Mouse (Mus musculus) bone marrow, adult 2 months (tissue): Measurements from ENCODE around the gene Gosr1. TPM values are rescaled to one million over a fixed set of nuclear protein-coding genes. Genes with fewer than 3 reads are reported as not detected.
"Not testable (repeated sequence)": the region's sequence is repeated elsewhere in the genome, so short reads cannot be mapped to it uniquely, and the experiment has no call there.

Experiments
- H3K27ac ChIP-seq: fragments of 200-500 bp; 2 replicates; pipeline ENCODE4 v1.5.1; 2012; ENCODE audit warnings: low read depth, mild to moderate bottlenecking, control low read depth, inconsistent platforms, low read length; ENCODE audit not compliant: control insufficient read depth, poor library complexity, insufficient read depth
- H3K4me1 ChIP-seq: fragments of 200-500 bp; 2 replicates; pipeline ENCODE4 v1.6.1; 2011; ENCODE audit warnings: low read length; ENCODE audit not compliant: control insufficient read depth, insufficient read depth
- H3K4me3 ChIP-seq: fragments of 200-500 bp; replicated peaks from 2 replicates; pipeline ENCODE3; 2011; ENCODE audit warnings: mild to moderate bottlenecking, low read depth, low read length, control low read depth; ENCODE audit not compliant: control insufficient read depth
- CTCF ChIP-seq: fragments of 200-500 bp; IDR thresholded peaks from 2 replicates; pipeline ENCODE4 v1.5.1; 2011; ENCODE audit warnings: low read length, control low read depth; ENCODE audit not compliant: control insufficient read depth, insufficient read depth
- POLR2A ChIP-seq: fragments of 200-500 bp; IDR thresholded peaks from 2 replicates; pipeline ENCODE4 v1.6.1; 2011; ENCODE audit warnings: low read depth, mild to moderate bottlenecking, control low read depth, low read length, borderline replicate concordance; ENCODE audit not compliant: control insufficient read depth
- WGBS: fragments of 180-500 bp; shearing (Covaris S2); methylation state at CpG from one replicate; pipeline ENCODE4 v1.1.7; 2018; 5-methylcytosine and 5-hydroxymethylcytosine counted together
- polyA plus RNA-seq: library from polyadenylated mRNA; stranded (reverse); fragments of >200 nt; gene quantifications from 2 replicates; pipeline ENCODE4 v1.2.4, GENCODE M21; 2011; ENCODE audit warnings: low replicate concordance; ENCODE audit not compliant: missing spikeins, insufficient read depth, insufficient read length

Gosr1 gene
- polyA plus RNA-seq, result 6.0 and 12.6 TPM in 2 replicates

GRCm38 (mm10) chr11:76763053-76763740 is at the start of gene Gosr1:
Gene Gosr1, minus strand, starts transcription at chr11:76763579.
- under 1% methylated on average over 28 of the region's 28 CpGs for WGBS
- Histone ChIP-seq H3K27ac (peak within 1 kb of the TSS; percentile 46), H3K4me3 (peak within 1 kb of the TSS; percentile 97), H3K4me1 (no peaks in the 10 kb centered on the region)
- TF ChIP-seq CTCF (peak; percentile 95), POLR2A (peak; percentile 85)

- TF ChIP-seq CTCF (0 out of 2 replicates have a peak, but pooled peaks have one; percentile 7), POLR2A (no peak)
- H3K4me3 ChIP-seq, result no peak overlapping the region
- 83% methylated on average over 9 of the region's 9 CpGs for WGBS
- no peaks in the 10 kb centered on the region for H3K4me1 ChIP-seq
- H3K27ac ChIP-seq, result no peak overlapping the region
Observed at GRCm38 (mm10) chr11:76810706-76811495, 47.5 kb upstream of the Gosr1 start.

GRCm38 (mm10) chr11:76809450-76809849 is 46.1 kb upstream of the Gosr1 start:
- TF ChIP-seq POLR2A (no peak), CTCF (no peak)
- no peak overlapping the region for H3K4me3 ChIP-seq
- H3K27ac ChIP-seq, result no peak overlapping the region
- H3K4me1 ChIP-seq, result no peaks in the 10 kb centered on the region
- 73% methylated on average over 3 of the region's 3 CpGs for WGBS

- TF ChIP-seq POLR2A (no peak), CTCF (no peak)
- no peak overlapping the region for H3K4me3 ChIP-seq
- H3K27ac ChIP-seq, result no peak overlapping the region
- no peaks in the 10 kb centered on the region for H3K4me1 ChIP-seq
- 86% methylated on average over 7 of the region's 7 CpGs for WGBS
Observed at GRCm38 (mm10) chr11:76808550-76808949, 45.2 kb upstream of the Gosr1 start.

GRCm38 (mm10) chr11:76807007-76807679 is 43.8 kb upstream of the Gosr1 start:
- Histone ChIP-seq H3K4me1 (no peaks in the 10 kb centered on the region), H3K4me3 (no peak overlapping the region), H3K27ac (no peak overlapping the region)
- 85% methylated on average over 3 of the region's 3 CpGs for WGBS
- no peak for TF ChIP-seq POLR2A
- TF ChIP-seq CTCF, result no peak

- WGBS, result 72% methylated on average over 4 of the region's 4 CpGs
- TF ChIP-seq CTCF (no peak), POLR2A (no peak)
- Histone ChIP-seq H3K4me1 (no peaks in the 10 kb centered on the region), H3K27ac (no peak overlapping the region), H3K4me3 (no peak overlapping the region)
Observed at GRCm38 (mm10) chr11:76806026-76806425, 42.6 kb upstream of the Gosr1 start.

- 84% methylated on average over 4 of the region's 4 CpGs for WGBS
Observed at GRCm38 (mm10) chr11:76805072-76805471, 41.7 kb upstream of the Gosr1 start.

GRCm38 (mm10) chr11:76803266-76803665 is 39.9 kb upstream of the Gosr1 start:
- 81% methylated on average over 3 of the region's 3 CpGs for WGBS
- no peak for TF ChIP-seq CTCF
- no peak for TF ChIP-seq POLR2A
- no peak overlapping the region for H3K4me3 ChIP-seq
- H3K27ac ChIP-seq, result no peak overlapping the region
- H3K4me1 ChIP-seq, result no peaks in the 10 kb centered on the region

More at GRCm38 (mm10) chr11:76805072-76805471, 41.7 kb upstream of the Gosr1 start:
- not testable (repeated sequence) for H3K4me1 ChIP-seq, H3K27ac ChIP-seq, H3K4me3 ChIP-seq
